Mouse (Mus musculus) liver, adult 2 months (tissue): ENCODE measurements around the gene Pawr. TPM values are rescaled to one million over a fixed set of nuclear protein-coding genes. Genes with fewer than 3 reads are reported as not detected.

Experiments used
- DNase-seq: peaks from one replicate; pipeline ENCODE4 v3.0.0-alpha.2; 2011; ENCODE audit warnings: low read depth, low spot score; ENCODE audit errors: extremely low read depth
- H3K27ac ChIP-seq: fragments of 200-500 bp; replicated peaks from 2 replicates; pipeline ENCODE4 v1.5.1; 2012; ENCODE audit warnings: low read depth, mild to moderate bottlenecking, control low read depth, inconsistent platforms, low read length; ENCODE audit not compliant: insufficient read depth
- H3K27me3 ChIP-seq: fragments of 200-500 bp; 2 replicates; pipeline ENCODE4 v1.6.1; 2012; ENCODE audit warnings: mild to moderate bottlenecking, moderate library complexity, low read length, inconsistent platforms; ENCODE audit not compliant: control insufficient read depth, insufficient read depth
- H3K36me3 ChIP-seq: fragments of 200-500 bp; 2 replicates; pipeline ENCODE4 v1.6.1; 2012; ENCODE audit warnings: low read length, inconsistent platforms; ENCODE audit not compliant: control insufficient read depth, insufficient read depth
- H3K4me1 ChIP-seq: fragments of 200-500 bp; 2 replicates; pipeline ENCODE4 v1.6.1; 2011; ENCODE audit warnings: low read length; ENCODE audit not compliant: control insufficient read depth, insufficient read depth
- H3K4me3 ChIP-seq: fragments of 200-500 bp; 2 replicates; pipeline ENCODE4 v1.5.1; 2011; ENCODE audit warnings: low read depth, mild to moderate bottlenecking, control low read depth, low read length, moderate library complexity; ENCODE audit not compliant: insufficient read depth
- H3K79me2 ChIP-seq: fragments of 200-500 bp; 2 replicates; pipeline ENCODE4 v1.6.1; 2012; ENCODE audit warnings: inconsistent platforms, mild to moderate bottlenecking, low read length, moderate library complexity; ENCODE audit not compliant: control insufficient read depth, insufficient read depth
- H3K9ac ChIP-seq: fragments of 200-500 bp; 2 replicates; pipeline ENCODE4 v1.6.1; 2012; ENCODE audit warnings: low read depth, mild to moderate bottlenecking, control low read depth, inconsistent platforms, low read length
- CTCF ChIP-seq: fragments of 200-500 bp; IDR thresholded peaks from 2 replicates; pipeline ENCODE4 v1.5.1; 2011; ENCODE audit warnings: low read depth, low read length, control low read depth
- POLR2A ChIP-seq: fragments of 200-500 bp; IDR thresholded peaks from 2 replicates; pipeline ENCODE4 v1.6.1; 2011; ENCODE audit warnings: low read length, control low read depth; ENCODE audit not compliant: insufficient read depth; ENCODE audit errors: extremely low read depth
- WGBS: fragments of 180-500 bp; shearing (Covaris S2); methylation state at CpG from one replicate; pipeline ENCODE4 v1.1.7; 2018; 5-methylcytosine and 5-hydroxymethylcytosine counted together
- polyA plus RNA-seq: library from polyadenylated mRNA; depleted of rRNA; stranded (reverse); fragments of >200 nt; gene quantifications from 2 replicates; pipeline ENCODE4 v1.2.3, GENCODE M21; 2012
- total RNA-seq: library from RNA; depleted of rRNA; stranded (reverse); fragments of >200 nt; gene quantifications from 2 replicates; pipeline ENCODE4 v1.2.3, GENCODE M21; 2014

The Pawr gene
- total and polyA plus RNA-seq, 2 experiments, result 5.0 to 7.1 TPM

GRCm38 (mm10) chr10:108359974-108360373, 28.1 kb downstream of the Pawr start:
- DNase-seq, result peak; percentile 51
- H3K4me3 ChIP-seq, result no peak overlapping the region
- peaks cover 4% of the 10 kb centered on the region; the same call in 1 of the 2 replicates for H3K4me1 ChIP-seq
- H3K27me3 ChIP-seq, result no peaks in the 10 kb centered on the region
- H3K27ac ChIP-seq, result no peak overlapping the region
- WGBS, result 60% methylated on average over 16 of the region's 16 CpGs
- no peak overlapping the region for H3K9ac ChIP-seq
- TF ChIP-seq POLR2A (no peak), CTCF (no peak)
- peaks cover 3% of the 10 kb centered on the region; the same call in 1 of the 2 replicates for H3K36me3 ChIP-seq
- peaks cover 16% of the 10 kb centered on the region for H3K79me2 ChIP-seq

GRCm38 (mm10) chr10:108360801-108361200, 28.9 kb downstream of the Pawr start:
- no peak for DNase-seq
- TF ChIP-seq POLR2A, result no peak
- no peak for TF ChIP-seq CTCF
- Histone ChIP-seq H3K4me1 (peaks cover 4% of the 10 kb centered on the region; the same call in 1 of the 2 replicates), H3K27ac (no peak overlapping the region), H3K27me3 (no peaks in the 10 kb centered on the region), H3K9ac (no peak overlapping the region), H3K4me3 (no peak overlapping the region), H3K79me2 (peaks cover 16% of the 10 kb centered on the region), H3K36me3 (peaks cover 3% of the 10 kb centered on the region; the same call in 1 of the 2 replicates)
- WGBS, result 59% methylated on average over 6 of the region's 6 CpGs

DNA sequence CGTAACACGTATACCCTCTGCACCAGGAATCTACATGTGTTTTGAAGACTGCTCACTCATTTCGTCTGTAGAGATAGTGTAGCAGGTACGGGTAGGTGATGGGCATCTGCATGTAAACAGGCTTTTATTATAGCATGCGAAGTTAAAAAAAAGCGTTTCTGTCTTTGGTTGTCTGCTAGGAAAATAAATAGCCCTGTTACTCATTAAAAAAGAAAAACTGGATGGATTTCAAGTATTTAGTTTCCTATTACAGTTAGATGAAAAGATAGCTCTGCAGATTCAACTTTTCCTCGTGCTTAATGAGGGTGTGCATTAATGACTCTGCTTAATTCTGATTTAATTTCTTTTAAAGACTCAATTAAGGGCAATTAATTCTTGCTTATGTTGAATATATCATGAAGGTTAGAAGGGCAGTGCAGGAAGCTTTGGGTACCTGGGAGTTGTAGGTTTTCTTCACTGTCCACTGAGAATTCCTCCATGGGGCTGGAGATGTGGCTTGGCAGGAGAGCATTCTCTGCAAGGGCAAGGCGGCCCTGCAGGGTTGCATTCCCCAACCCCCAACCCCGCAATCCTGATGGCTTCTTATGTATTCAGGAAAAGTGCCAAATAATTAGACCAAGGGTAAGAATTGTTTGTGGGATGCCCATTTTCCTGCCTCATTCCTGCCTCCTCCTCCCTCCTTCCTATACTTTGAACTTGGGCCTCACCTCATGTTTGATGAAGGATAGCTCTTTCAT, 29.7 kb downstream of the Pawr start:
- Histone ChIP-seq H3K27me3 (no peaks in the 10 kb centered on the region), H3K4me1 (peaks cover 4% of the 10 kb centered on the region; the same call in 1 of the 2 replicates), H3K27ac (no peak overlapping the region), H3K79me2 (peaks cover 13% of the 10 kb centered on the region), H3K4me3 (no peak overlapping the region), H3K36me3 (peaks cover 3% of the 10 kb centered on the region; the same call in 1 of the 2 replicates), H3K9ac (no peak overlapping the region)
- no peak for TF ChIP-seq CTCF
- TF ChIP-seq POLR2A, result no peak
- WGBS, result 46% methylated on average over 9 of the region's 9 CpGs
- peak; percentile 45 for DNase-seq

- no peak overlapping the region for H3K9ac ChIP-seq
- peaks cover 10% of the 10 kb centered on the region for H3K4me1 ChIP-seq
- 90% methylated on average over 9 of the region's 9 CpGs for WGBS
- H3K79me2 ChIP-seq, result peaks cover 11% of the 10 kb centered on the region; the same call in 1 of the 2 replicates
- DNase-seq, result no peak
- no peak overlapping the region for H3K27ac ChIP-seq
- TF ChIP-seq POLR2A, result no peak
- TF ChIP-seq CTCF, result no peak
- 0 out of 2 replicates have a peak, but pooled peaks cover 2% of the 10 kb centered on the region for H3K36me3 ChIP-seq
- H3K27me3 ChIP-seq, result no peaks in the 10 kb centered on the region
- no peak overlapping the region for H3K4me3 ChIP-seq
These were observed 32.0 kb downstream of the Pawr start for GRCm38 (mm10) chr10:108363932-108364331.

DNA sequence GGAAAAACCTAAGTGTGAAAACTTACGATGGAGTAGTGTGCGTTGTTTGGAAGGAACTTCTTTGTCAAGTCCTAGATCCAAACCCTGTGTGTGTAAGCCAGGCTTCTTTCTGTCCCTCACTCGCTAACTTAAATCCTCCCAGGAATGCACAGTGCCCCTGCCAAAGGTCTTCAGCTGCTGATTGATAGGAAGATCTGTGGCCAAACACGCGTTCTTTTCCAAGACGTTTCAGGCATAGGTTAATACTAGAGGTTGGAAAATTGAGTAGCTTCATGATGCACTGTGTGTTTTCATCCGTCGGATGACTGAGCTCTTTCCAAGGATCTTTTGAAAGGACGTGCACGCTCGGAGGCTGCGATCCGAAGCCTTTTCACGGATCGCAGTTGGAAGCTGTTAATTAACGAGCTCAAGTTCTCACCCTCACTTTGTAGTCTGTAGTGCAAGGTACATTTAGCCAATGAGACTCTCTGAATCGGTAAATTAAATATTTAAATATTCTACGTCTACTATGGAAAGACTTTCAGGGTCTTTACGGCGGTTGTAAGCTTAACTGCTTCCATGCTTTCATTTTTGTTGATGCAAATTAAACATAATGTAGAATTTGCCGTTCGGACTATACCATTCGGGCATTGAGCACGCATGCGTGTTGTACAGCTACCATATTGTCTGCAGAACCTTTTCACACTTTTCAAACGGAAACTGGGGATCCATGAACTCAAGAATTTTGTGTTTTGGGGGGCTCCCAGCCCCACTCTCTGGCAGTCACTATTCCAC, 33.2 kb downstream of the Pawr start:
- peaks cover 14% of the 10 kb centered on the region; the same call in 1 of the 2 replicates for H3K79me2 ChIP-seq

More for the DNA sequence above, 33.2 kb downstream of the Pawr start:
- Histone ChIP-seq H3K4me1 (peaks cover 10% of the 10 kb centered on the region), H3K36me3 (0 out of 2 replicates have a peak, but pooled peaks cover 2% of the 10 kb centered on the region), H3K4me3 (no peak overlapping the region), H3K27ac (no peak overlapping the region), H3K9ac (no peak overlapping the region), H3K27me3 (no peaks in the 10 kb centered on the region)
- no peak for TF ChIP-seq POLR2A
- no peak for TF ChIP-seq CTCF
- no peak for DNase-seq
- WGBS, result 95% methylated on average over 26 of the region's 26 CpGs
